Mouse (Mus musculus): ENCODE data around the gene Bpnt1.
"Not testable (repeated sequence)": the region's sequence is repeated elsewhere in the genome, so short reads cannot be mapped to it uniquely, and the experiment has no call there.

DNA sequence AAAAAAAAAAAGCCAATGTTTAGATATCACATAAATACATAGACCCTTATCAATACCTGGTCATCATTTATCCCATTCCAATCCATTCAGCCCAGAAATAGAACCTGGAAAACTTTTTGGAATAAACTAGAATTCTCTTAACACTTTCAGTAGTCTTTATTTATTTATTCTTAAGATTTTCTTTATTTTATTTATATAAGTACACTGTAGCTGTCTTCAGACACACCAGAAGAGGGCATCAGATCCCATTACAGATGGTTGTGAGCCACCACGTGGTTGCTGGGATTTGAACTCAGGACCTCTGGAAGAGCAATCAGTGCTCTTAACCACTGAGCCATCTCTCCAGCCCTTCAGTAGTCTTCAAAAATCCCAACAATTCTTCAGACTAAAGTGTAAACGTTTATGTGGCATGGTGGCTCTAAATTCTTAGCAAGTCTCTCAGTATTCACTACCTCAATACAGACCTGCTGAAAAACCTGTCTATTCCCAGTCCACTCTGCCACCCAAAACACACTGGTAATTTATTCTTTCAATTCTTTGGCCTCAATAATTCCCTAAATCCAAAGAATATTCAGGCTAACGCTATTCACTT is 4.1 kb upstream of the Bpnt1 start:
- TF ChIP-seq CTCF, EP300 (IDR thresholded peaks at IDR 0.05; ENCODE audit: low read depth): not testable (repeated sequence)
